Mouse (Mus musculus) olfactory bulb, adult 2 months (tissue): ENCODE data around the gene Cnst.

ENCODE experiments used
- CTCF ChIP-seq: fragments of 200-500 bp; IDR thresholded peaks from 2 replicates; pipeline ENCODE4 v1.5.1; 2012; ENCODE audit warnings: low read depth, mild to moderate bottlenecking, low read length, moderate library complexity; ENCODE audit not compliant: insufficient read depth
- POLR2A ChIP-seq: fragments of 200-500 bp; IDR thresholded peaks from 2 replicates; pipeline ENCODE4 v1.6.1; 2012; ENCODE audit warnings: mild to moderate bottlenecking, low read depth, low read length, moderate library complexity; ENCODE audit not compliant: insufficient read depth

GRCm38 (mm10) chr1:179598386-179598785, 52.2 kb downstream of the Cnst start:
- no peak for TF ChIP-seq CTCF
- TF ChIP-seq POLR2A, result no peak
